Mouse (Mus musculus): ENCODE data around the gene Gldc. TPM values are rescaled to one million over a fixed set of nuclear protein-coding genes. Genes with fewer than 3 reads are reported as not detected.

The Gldc gene
- polyA plus RNA-seq, 1 experiment from 2014 or later, result 1.3 TPM

Other genes starting within 250 kb of the Gldc start
- not detected in 2 replicates for gene Trpd52l3, start 171.6 kb downstream of the Gldc start, polyA plus RNA-seq (2015; fragmentation: Nextera tagmentation; extraction: Ambion mirVana)
- gene Uhrf2, start 144.9 kb downstream of the Gldc start, polyA plus RNA-seq (2015; fragmentation: Nextera tagmentation; extraction: Ambion mirVana), result 39.4 and 43.2 TPM in 2 replicates
- gene Mbl2, start 57.5 kb upstream of the Gldc start, polyA plus RNA-seq (2015; fragmentation: Nextera tagmentation; extraction: Ambion mirVana), result 0.12 and 0.16 TPM in 2 replicates